Mouse (Mus musculus) cortical plate, adult 2 months (tissue): ENCODE measurements around the gene Urah. TPM values are rescaled to one million over a fixed set of nuclear protein-coding genes. Genes with fewer than 3 reads are reported as not detected.
A peak's percentile ranks its signal among the peaks of the same experiment; 100 is the strongest.

ENCODE experiments used
- H3K27ac ChIP-seq: fragments of 200-500 bp; 2 replicates; pipeline ENCODE4 v1.5.1; 2012; ENCODE audit warnings: low read length, control low read depth, inconsistent platforms; ENCODE audit not compliant: insufficient read depth
- H3K4me1 ChIP-seq: fragments of 200-500 bp; 2 replicates; pipeline ENCODE4 v1.6.1; 2011; ENCODE audit warnings: low read length; ENCODE audit not compliant: control insufficient read depth, insufficient read depth
- H3K4me3 ChIP-seq: fragments of 200-500 bp; 2 replicates; pipeline ENCODE4 v1.5.1; 2011; ENCODE audit warnings: mild to moderate bottlenecking, low read length, control low read depth; ENCODE audit not compliant: insufficient read depth
- CTCF ChIP-seq: fragments of 200-500 bp; IDR thresholded peaks from 2 replicates; pipeline ENCODE4 v1.5.1; 2011; ENCODE audit warnings: mild to moderate bottlenecking, control low read depth, low read length; ENCODE audit not compliant: insufficient read depth; ENCODE audit errors: extremely low read depth
- POLR2A ChIP-seq: fragments of 200-500 bp; IDR thresholded peaks from 2 replicates; pipeline ENCODE4 v1.6.1; 2011; ENCODE audit warnings: mild to moderate bottlenecking, low read length, control low read depth; ENCODE audit not compliant: insufficient read depth; ENCODE audit errors: extremely low read depth
- polyA plus RNA-seq: library from polyadenylated mRNA; depleted of rRNA; stranded (reverse); fragments of >200 nt; gene quantifications from 2 replicates; pipeline ENCODE4 v1.2.3, GENCODE M21; 2012; rRNA removed

Gene Urah
- polyA plus RNA-seq, 1 experiment, result 3.4 TPM

GRCm38 (mm10) chr7:140864761-140865160 is 29.9 kb downstream of the Urah start:
- Histone ChIP-seq H3K27ac (no peak overlapping the region), H3K4me1 (no peaks in the 10 kb centered on the region), H3K4me3 (no peak overlapping the region)
- TF ChIP-seq CTCF (no peak), POLR2A (peak; percentile 41; the same call in 1 of the 2 replicates)

DNA sequence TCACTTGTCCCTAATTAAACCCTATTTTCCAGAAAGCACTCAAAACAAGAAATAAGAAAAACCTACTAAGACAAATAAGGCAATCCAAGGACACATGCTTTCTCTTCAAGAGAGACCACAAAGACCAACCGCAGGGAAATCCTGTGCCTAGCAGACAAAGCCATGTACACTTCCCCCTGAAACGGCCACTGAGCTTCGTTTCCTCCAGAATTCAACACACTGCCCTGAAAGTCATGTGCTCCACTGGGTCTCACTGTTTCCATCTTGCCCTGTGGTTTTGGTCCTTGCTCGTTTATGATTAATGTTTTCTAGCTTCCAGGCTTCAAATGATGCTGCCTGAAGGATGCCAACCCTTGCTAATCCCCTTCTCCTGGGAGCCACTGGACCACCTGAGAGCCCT is 39.4 kb downstream of the Urah start:
- H3K27ac ChIP-seq, result no peak overlapping the region
- H3K4me1 ChIP-seq, result no peaks in the 10 kb centered on the region
- no peak for TF ChIP-seq POLR2A

DNA sequence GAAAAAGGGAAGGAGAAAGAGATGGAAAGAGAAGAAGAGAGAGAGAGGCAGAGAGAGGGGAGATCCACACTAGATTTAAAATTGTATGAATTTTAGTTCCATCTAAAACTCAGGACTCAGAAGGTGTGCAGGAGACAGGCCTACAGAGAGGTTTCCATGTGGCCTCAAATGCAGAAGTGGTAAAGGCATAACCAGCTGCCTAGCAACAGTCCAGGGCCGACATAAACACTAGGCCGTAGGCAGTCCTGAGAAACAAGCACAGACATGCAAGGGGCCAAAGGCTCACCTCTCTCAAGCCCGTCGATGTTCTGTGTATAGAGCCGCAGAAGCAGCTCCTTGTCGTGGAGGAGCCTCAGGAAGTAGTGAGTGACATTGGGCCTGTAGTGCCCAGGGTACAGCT is 42.5 kb downstream of the Urah start:
- TF ChIP-seq POLR2A (no peak), CTCF (no peak)
- Histone ChIP-seq H3K27ac (no peak overlapping the region), H3K4me3 (no peak overlapping the region)

More for the DNA sequence above, 39.4 kb downstream of the Urah start:
- no peak overlapping the region for H3K4me3 ChIP-seq

DNA sequence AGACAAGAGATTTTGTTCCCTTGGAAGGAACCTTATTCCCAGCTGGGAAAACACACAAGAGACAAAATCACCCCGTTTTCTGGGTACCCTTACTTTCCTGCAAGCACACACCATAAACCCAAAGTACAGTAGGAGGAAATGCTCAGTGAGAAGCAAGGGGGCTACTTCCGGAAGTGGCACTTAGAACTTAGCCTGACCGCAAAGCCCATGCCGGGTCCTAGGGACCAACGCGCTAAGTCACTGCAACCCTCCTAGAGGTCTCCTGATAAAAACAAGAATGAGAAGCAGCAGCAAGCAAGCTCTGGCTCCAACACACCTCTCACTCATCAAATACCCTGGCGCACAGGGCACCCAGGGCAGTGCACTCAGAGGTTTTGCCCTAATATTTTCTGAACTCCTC is 44.5 kb downstream of the Urah start:
- TF ChIP-seq POLR2A (no peak), CTCF (no peak)
- no peak overlapping the region for H3K27ac ChIP-seq
- H3K4me3 ChIP-seq, result no peak overlapping the region
- peaks cover 2% of the 10 kb centered on the region; the same call in 1 of the 2 replicates for H3K4me1 ChIP-seq

More for the DNA sequence above, 42.5 kb downstream of the Urah start:
- H3K4me1 ChIP-seq, result no peaks in the 10 kb centered on the region

DNA sequence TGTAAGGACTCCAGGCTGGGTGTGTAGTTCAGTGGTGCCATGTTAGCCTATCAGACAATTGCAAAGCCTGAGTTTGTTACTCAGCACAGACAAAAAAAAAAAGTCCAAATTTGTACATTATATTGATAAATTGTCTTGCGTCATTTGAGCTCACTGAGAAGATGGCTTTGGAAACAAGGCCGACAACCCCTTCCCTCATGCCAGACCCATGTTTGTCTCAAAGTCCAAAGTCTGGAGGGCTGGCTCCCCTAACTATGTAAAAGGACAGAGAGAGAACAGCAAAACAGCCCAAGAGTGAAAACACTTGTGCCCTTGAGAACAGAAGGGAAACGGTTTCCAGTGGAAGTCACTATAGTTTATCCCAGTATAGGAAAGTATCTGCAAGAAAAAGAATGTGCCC is 45.6 kb downstream of the Urah start:
- H3K4me3 ChIP-seq, result no peak overlapping the region; the same call in 1 of the 2 replicates
- peaks cover 2% of the 10 kb centered on the region; the same call in 1 of the 2 replicates for H3K4me1 ChIP-seq

GRCm38 (mm10) chr7:140880865-140881515 is 46.2 kb downstream of the Urah start:
- peak overlapping the region; percentile 68 for H3K4me3 ChIP-seq
- H3K27ac ChIP-seq, result no peak overlapping the region
- TF ChIP-seq POLR2A, result no peak
- no peak for TF ChIP-seq CTCF
- peaks cover 2% of the 10 kb centered on the region; the same call in 1 of the 2 replicates for H3K4me1 ChIP-seq

More for the DNA sequence above, 45.6 kb downstream of the Urah start:
- TF ChIP-seq POLR2A, result no peak
- no peak for TF ChIP-seq CTCF
- H3K27ac ChIP-seq, result no peak overlapping the region

- Histone ChIP-seq H3K4me3 (peak within 1 kb of the TSS; percentile 68), H3K4me1 (peaks cover 2% of the 10 kb centered on the region; the same call in 1 of the 2 replicates), H3K27ac (peak within 1 kb of the TSS; percentile 13; the same call in 1 of the 2 replicates)
- TF ChIP-seq CTCF (no peak), POLR2A (peak; percentile 76)
These were observed 47.1 kb downstream of the Urah start, which contains the start of the genes Psmd13 and Sirt3 for GRCm38 (mm10) chr7:140881696-140882468. Psmd13 (plus strand) TSS chr7:140881968. Sirt3 (minus strand) TSS chr7:140882309.

GRCm38 (mm10) chr7:140882469-140882803 is 47.6 kb downstream of the Urah start:
- TF ChIP-seq POLR2A, result no peak
- TF ChIP-seq CTCF, result no peak
- Histone ChIP-seq H3K27ac (no peak overlapping the region), H3K4me1 (peaks cover 2% of the 10 kb centered on the region; the same call in 1 of the 2 replicates), H3K4me3 (peak overlapping the region; percentile 68)

Other genes starting within 250 kb of the Urah start
- gene Olfr46, start 233.7 kb upstream of the Urah start, polyA plus RNA-seq, result 0.02 and 0.08 TPM in 2 replicates
- not detected in 2 replicates for gene Olfr61, start 206.0 kb upstream of the Urah start, polyA plus RNA-seq
- gene Olfr53, start 188.6 kb upstream of the Urah start, polyA plus RNA-seq, result not detected in 2 replicates
- 0.04 and 0.11 TPM in 2 replicates for gene Olfr539, start 175.1 kb upstream of the Urah start, polyA plus RNA-seq
- not detected in 2 replicates for gene Olfr45, start 153.1 kb upstream of the Urah start, polyA plus RNA-seq
- gene Olfr541, start 137.8 kb upstream of the Urah start, polyA plus RNA-seq, result not detected in 2 replicates
- gene Cyp2e1, start 71.3 kb upstream of the Urah start, polyA plus RNA-seq, result 0.15 and 0.23 TPM in 2 replicates
- 0.74 and 1.0 TPM in 2 replicates for gene Syce1, start 47.2 kb upstream of the Urah start, polyA plus RNA-seq
- 17.5 and 21.4 TPM in 2 replicates for gene Zfp941, start 12.8 kb upstream of the Urah start, polyA plus RNA-seq
- not detected in 2 replicates for gene Scgb1c1, start 10.5 kb downstream of the Urah start, polyA plus RNA-seq
- 0.32 and 0.46 TPM in 2 replicates for gene Odf3, start 12.8 kb downstream of the Urah start, polyA plus RNA-seq
- 0.19 and 0.46 TPM in 2 replicates for gene Gm45785, start 21.3 kb downstream of the Urah start, polyA plus RNA-seq
- gene Ric8a, start 21.9 kb downstream of the Urah start, polyA plus RNA-seq, result 79.5 and 89.3 TPM in 2 replicates
- 34.3 and 38.3 TPM in 2 replicates for gene Bet1l, start 22.6 kb downstream of the Urah start, polyA plus RNA-seq
- 96.6 and 103 TPM in 2 replicates for gene Psmd13, start 47.0 kb downstream of the Urah start, polyA plus RNA-seq
- gene Sirt3, start 47.3 kb downstream of the Urah start, polyA plus RNA-seq, result 153 and 158 TPM in 2 replicates
- 1.2 and 1.3 TPM in 2 replicates for gene Cox8b, start 65.4 kb downstream of the Urah start, polyA plus RNA-seq
- 0.44 and 0.54 TPM in 2 replicates for gene Nlrp6, start 85.9 kb downstream of the Urah start, polyA plus RNA-seq
- 8.0 and 8.5 TPM in 2 replicates for gene Pgghg, start 106.4 kb downstream of the Urah start, polyA plus RNA-seq
- gene Ifitm5, start 115.3 kb downstream of the Urah start, polyA plus RNA-seq, result 0.15 TPM in 1 of 2 replicates, not detected in the other
- not detected in 2 replicates for gene Gm45717, start 120.9 kb downstream of the Urah start, polyA plus RNA-seq
- gene Ifitm2, start 121.0 kb downstream of the Urah start, polyA plus RNA-seq, result 47.7 and 48.0 TPM in 2 replicates
- 22.0 and 28.5 TPM in 2 replicates for gene Ifitm1, start 132.2 kb downstream of the Urah start, polyA plus RNA-seq
- 50.4 and 59.6 TPM in 2 replicates for gene Ifitm3, start 175.8 kb downstream of the Urah start, polyA plus RNA-seq
- gene Ifitm6, start 182.9 kb downstream of the Urah start, polyA plus RNA-seq, result 0.74 and 1.3 TPM in 2 replicates
- not detected in 2 replicates for gene Gm17387, start 194.1 kb downstream of the Urah start, polyA plus RNA-seq
- gene B4galnt4, start 226.1 kb downstream of the Urah start, polyA plus RNA-seq, result 109 and 125 TPM in 2 replicates
- 0.06 and 0.15 TPM in 2 replicates for gene Pkp3, start 243.2 kb downstream of the Urah start, polyA plus RNA-seq